Mouse (Mus musculus) cerebellum, adult (tissue): ENCODE results near the gene Invs.
A peak's percentile ranks its signal among the peaks of the same experiment; 100 is the strongest.

ENCODE experiments used
- ATAC-seq: cut with Nextera tagmentation; 2 replicates; pipeline ENCODE4 v1.9.2; 2017; ENCODE audit warnings: mild to moderate bottlenecking, moderate library complexity, mixed read lengths; ENCODE audit not compliant: insufficient number of reproducible peaks, low FRiP score, low TSS enrichment

The Invs gene

GRCm38 (mm10) chr4:48279498-48280134, at the start of gene Invs, which contains the start of gene Erp44:
Invs (plus strand) TSS chr4:48279760.
Erp44 (minus strand) TSS chr4:48279558.
- ATAC-seq, result peak; percentile 99

- no peak for ATAC-seq
These were observed 42.8 kb upstream of the Invs start for GRCm38 (mm10) chr4:48236721-48237120.

GRCm38 (mm10) chr4:48239046-48239445, 40.5 kb upstream of the Invs start:
- no peak for ATAC-seq

- ATAC-seq, result no peak
These were observed 37.1 kb upstream of the Invs start for GRCm38 (mm10) chr4:48242482-48242881.

- no peak for ATAC-seq
These were observed 35.8 kb upstream of the Invs start for GRCm38 (mm10) chr4:48243737-48244136.

- no peak for ATAC-seq
These were observed 35.3 kb upstream of the Invs start for GRCm38 (mm10) chr4:48244280-48244679.

GRCm38 (mm10) chr4:48253266-48253665, 26.3 kb upstream of the Invs start:
- ATAC-seq, result no peak

- ATAC-seq, result no peak
These were observed 21.5 kb upstream of the Invs start for GRCm38 (mm10) chr4:48258045-48258444.

GRCm38 (mm10) chr4:48267683-48268082, 11.9 kb upstream of the Invs start:
- ATAC-seq, result no peak

- ATAC-seq, result no peak
These were observed 11.4 kb upstream of the Invs start for GRCm38 (mm10) chr4:48268127-48268526.

- ATAC-seq, result no peak
These were observed 9.0 kb upstream of the Invs start for GRCm38 (mm10) chr4:48270532-48270931.

- ATAC-seq, result no peak
These were observed 7.7 kb upstream of the Invs start for GRCm38 (mm10) chr4:48271838-48272237.

GRCm38 (mm10) chr4:48273119-48273829, 6.3 kb upstream of the Invs start:
- ATAC-seq, result no peak

GRCm38 (mm10) chr4:48275736-48276135, 3.8 kb upstream of the Invs start:
- no peak for ATAC-seq

GRCm38 (mm10) chr4:48277011-48277410, 2.5 kb upstream of the Invs start:
- ATAC-seq, result no peak

GRCm38 (mm10) chr4:48278757-48279497, 633 bp upstream of the Invs start:
- peak; percentile 7; the same call in 1 of the 2 replicates for ATAC-seq

GRCm38 (mm10) chr4:48281121-48281520, 1.6 kb downstream of the Invs start:
- no peak for ATAC-seq

GRCm38 (mm10) chr4:48287086-48287757, 7.7 kb downstream of the Invs start:
- no peak for ATAC-seq

- no peak for ATAC-seq
These were observed 35.3 kb downstream of the Invs start for GRCm38 (mm10) chr4:48314814-48315213.

GRCm38 (mm10) chr4:48316036-48316435, 36.5 kb downstream of the Invs start:
- no peak for ATAC-seq

GRCm38 (mm10) chr4:48321276-48321675, 41.7 kb downstream of the Invs start:
- ATAC-seq, result no peak
